Mouse (Mus musculus) kidney, postnatal 0 days (tissue): ENCODE measurements around the gene Gm28635. TPM values are rescaled to one million over a fixed set of nuclear protein-coding genes. Genes with fewer than 3 reads are reported as not detected.

Experiments used
- ATAC-seq: fragments of 200-750 bp; cut with Nextera tagmentation; replicated peaks from 2 replicates; pipeline ENCODE4 v1.8.0; 2017; ENCODE audit warnings: low read depth, moderate number of reproducible peaks, moderate TSS enrichment, moderate library complexity; ENCODE audit not compliant: low FRiP score
- DNase-seq: peaks from one replicate; pipeline ENCODE4 v3.0.0-alpha.2; 2016; ENCODE audit warnings: low spot score
- H3K27ac ChIP-seq: fragments of 300-500 bp; sonication (generic); 2 replicates; pipeline ENCODE4 v1.5.1; 2014; ENCODE audit warnings: mild to moderate bottlenecking
- H3K27me3 ChIP-seq: fragments of 300-500 bp; sonication (generic); 2 replicates; pipeline ENCODE4 v1.6.1; 2014; ENCODE audit warnings: low read length, mixed read lengths; ENCODE audit not compliant: insufficient read depth
- H3K36me3 ChIP-seq: fragments of 300-500 bp; sonication (generic); 2 replicates; pipeline ENCODE4 v1.6.1; 2014; ENCODE audit warnings: low read length, mixed read lengths; ENCODE audit not compliant: insufficient read depth
- H3K4me1 ChIP-seq: fragments of 300-500 bp; sonication (generic); replicated peaks from 2 replicates; pipeline ENCODE4 v1.6.1; 2014; ENCODE audit warnings: antibody characterized with exemption, low read length, mixed read lengths; ENCODE audit not compliant: insufficient read depth
- H3K4me2 ChIP-seq: fragments of 300-500 bp; sonication (generic); 2 replicates; pipeline ENCODE4 v1.6.1; 2014; ENCODE audit warnings: mild to moderate bottlenecking, low read length, moderate library complexity, mixed read lengths
- H3K4me3 ChIP-seq: fragments of 300-500 bp; sonication (generic); replicated peaks from 2 replicates; pipeline ENCODE4 v1.5.1; 2014; ENCODE audit warnings: low read depth, low read length
- H3K9ac ChIP-seq: fragments of 300-500 bp; sonication (generic); 2 replicates; pipeline ENCODE4 v1.6.1; 2014; ENCODE audit warnings: low read depth, low read length
- H3K9me3 ChIP-seq: fragments of 300-500 bp; sonication (generic); replicated peaks from 2 replicates; pipeline ENCODE4 v1.6.1; 2016; ENCODE audit warnings: low read length, inconsistent platforms, mixed read lengths
- CTCF ChIP-seq: IDR thresholded peaks from 2 replicates; pipeline ENCODE4 v1.5.1; 2016; ENCODE audit warnings: antibody characterized with exemption, low read depth, mild to moderate bottlenecking, moderate library complexity
- WGBS: fragments of 180-500 bp; shearing (Covaris S2); extraction: QIAGEN DNeasy Blood & Tissue Kit; methylation state at CpG from one replicate; pipeline ENCODE4 v1.1.7; 2014; 5-methylcytosine and 5-hydroxymethylcytosine counted together
- polyA plus RNA-seq: library from polyadenylated mRNA; unstranded; fragments of >200 nt; fragmentation: Nextera tagmentation; extraction: Ambion mirVana; gene quantifications from 2 replicates; pipeline ENCODE4 v1.2.1, GENCODE M21; 2015

Gm28635 gene
- polyA plus RNA-seq, 1 experiment from 2014 or later = not detected

DNA sequence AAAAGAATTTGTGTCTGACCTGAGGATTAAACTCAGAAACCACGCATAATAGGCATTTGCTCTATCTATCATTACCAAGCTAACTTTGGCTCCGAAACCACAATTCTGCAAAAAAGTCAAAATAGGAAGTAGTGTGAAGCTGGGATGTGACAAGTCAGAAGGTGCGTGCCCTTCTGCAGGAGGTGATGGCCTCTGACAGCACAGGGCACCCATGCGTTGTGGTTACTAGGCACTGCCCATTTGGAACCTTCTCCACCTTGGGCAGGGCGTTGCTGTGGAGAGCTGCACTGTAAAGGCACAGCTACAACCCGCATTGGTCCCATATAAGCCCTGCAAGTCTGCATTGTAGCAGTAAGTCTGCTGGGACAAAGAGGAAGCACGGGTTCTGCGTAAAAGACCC lies 85.0 kb downstream of the Gm28635 start:
- no peak for ATAC-seq
- 0 out of 2 replicates have a peak, but pooled peaks cover 8% of the 10 kb centered on the region for H3K36me3 ChIP-seq
- WGBS = 97% methylated on average over 8 of the region's 8 CpGs

DNA sequence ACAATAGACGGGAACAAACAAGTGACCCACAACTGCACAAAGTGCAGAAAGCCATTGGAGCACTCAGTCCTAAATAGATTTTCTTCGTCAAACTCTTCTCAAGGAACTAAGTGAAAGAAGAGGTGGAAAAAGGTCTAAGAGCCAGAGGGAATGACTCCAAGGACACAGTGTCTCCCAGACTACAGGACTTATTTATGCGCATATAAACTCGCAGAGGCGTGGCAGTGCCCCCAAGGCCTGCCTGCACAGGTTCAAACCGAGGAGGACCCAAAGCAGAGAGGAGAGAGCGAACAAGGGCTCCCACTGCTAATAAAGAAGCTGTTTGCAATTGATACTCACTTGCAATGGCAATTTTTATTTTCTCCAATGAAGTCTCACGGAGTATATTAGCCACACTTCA lies 92.1 kb downstream of the Gm28635 start:
- Histone ChIP-seq H3K9me3 (no peaks in the 10 kb centered on the region), H3K27ac (no peak overlapping the region), H3K4me1 (no peaks in the 10 kb centered on the region), H3K4me3 (no peak overlapping the region), H3K27me3 (no peaks in the 10 kb centered on the region), H3K9ac (no peak overlapping the region), H3K36me3 (peaks cover 4% of the 10 kb centered on the region; the same call in 1 of the 2 replicates), H3K4me2 (no peak overlapping the region)
- 80% methylated on average over 8 of the region's 8 CpGs for WGBS
- no peak for TF ChIP-seq CTCF
- ATAC-seq (no peak), DNase-seq (no peak)

More for the DNA sequence above, 85.0 kb downstream of the Gm28635 start:
- no peak overlapping the region for H3K9ac ChIP-seq
- no peaks in the 10 kb centered on the region for H3K27me3 ChIP-seq
- TF ChIP-seq CTCF = no peak
- no peak overlapping the region for H3K27ac ChIP-seq
- H3K4me1 ChIP-seq = no peaks in the 10 kb centered on the region
- DNase-seq = no peak
- H3K9me3 ChIP-seq = no peaks in the 10 kb centered on the region
- H3K4me2 ChIP-seq = no peak overlapping the region
- H3K4me3 ChIP-seq = no peak overlapping the region

DNA sequence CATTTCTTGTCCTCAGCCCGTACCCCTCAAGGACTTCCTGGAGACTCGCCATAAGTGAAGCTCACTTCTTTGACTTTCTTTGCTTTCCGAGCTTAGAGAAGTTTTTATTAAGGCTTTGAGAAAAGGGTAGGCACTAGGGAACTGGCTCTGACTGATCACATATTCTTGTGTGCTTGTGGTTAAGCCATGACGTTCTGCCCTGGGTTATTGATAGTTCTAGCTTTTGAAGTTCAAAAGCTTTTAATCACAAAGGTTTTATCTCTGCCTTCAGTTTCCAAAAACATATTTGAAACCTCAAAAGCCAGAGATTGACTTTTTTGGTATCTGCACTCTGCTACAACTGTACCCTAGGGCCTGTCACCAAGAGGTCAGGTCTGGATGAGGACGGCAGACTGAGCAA lies 95.6 kb downstream of the Gm28635 start:
- no peak overlapping the region for H3K9ac ChIP-seq
- no peaks in the 10 kb centered on the region for H3K27me3 ChIP-seq
- WGBS = 83% methylated on average over 5 of the region's 5 CpGs
- no peaks in the 10 kb centered on the region for H3K4me1 ChIP-seq
- ATAC-seq (no peak), DNase-seq (no peak)
- no peaks in the 10 kb centered on the region for H3K36me3 ChIP-seq
- TF ChIP-seq CTCF = no peak
- H3K4me2 ChIP-seq = no peak overlapping the region
- H3K27ac ChIP-seq = no peak overlapping the region
- no peak overlapping the region for H3K4me3 ChIP-seq
- H3K9me3 ChIP-seq = no peaks in the 10 kb centered on the region

DNA sequence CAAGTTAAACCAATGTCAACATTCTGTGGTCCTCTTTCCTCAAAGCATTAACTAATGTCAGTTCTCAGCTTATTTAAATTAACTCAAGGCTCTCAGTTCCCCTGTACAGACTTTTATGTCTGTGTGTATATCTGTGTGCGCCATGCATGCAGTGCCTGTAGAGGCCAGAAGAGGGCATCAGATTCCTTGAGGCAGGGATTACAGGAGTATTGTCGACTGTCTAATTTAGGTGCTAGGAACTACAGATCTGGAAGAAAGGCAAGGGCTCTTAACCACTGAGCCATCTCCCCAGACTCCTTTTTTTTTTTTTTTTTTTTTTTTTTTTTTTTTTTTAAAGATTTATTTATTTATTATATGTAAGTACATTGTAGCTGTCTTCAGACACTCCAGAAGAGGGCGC lies 96.6 kb downstream of the Gm28635 start:
- no peaks in the 10 kb centered on the region for H3K27me3 ChIP-seq
- no peak overlapping the region for H3K9ac ChIP-seq
- WGBS = 89% methylated on average over 2 of the region's 3 CpGs
- no peaks in the 10 kb centered on the region for H3K4me1 ChIP-seq
- peak; percentile 48 for TF ChIP-seq CTCF
- ATAC-seq (no peak), DNase-seq (no peak)
- no peak overlapping the region for H3K4me2 ChIP-seq
- no peaks in the 10 kb centered on the region for H3K36me3 ChIP-seq
- H3K27ac ChIP-seq = no peak overlapping the region
- no peaks in the 10 kb centered on the region for H3K9me3 ChIP-seq
- H3K4me3 ChIP-seq = no peak overlapping the region

DNA sequence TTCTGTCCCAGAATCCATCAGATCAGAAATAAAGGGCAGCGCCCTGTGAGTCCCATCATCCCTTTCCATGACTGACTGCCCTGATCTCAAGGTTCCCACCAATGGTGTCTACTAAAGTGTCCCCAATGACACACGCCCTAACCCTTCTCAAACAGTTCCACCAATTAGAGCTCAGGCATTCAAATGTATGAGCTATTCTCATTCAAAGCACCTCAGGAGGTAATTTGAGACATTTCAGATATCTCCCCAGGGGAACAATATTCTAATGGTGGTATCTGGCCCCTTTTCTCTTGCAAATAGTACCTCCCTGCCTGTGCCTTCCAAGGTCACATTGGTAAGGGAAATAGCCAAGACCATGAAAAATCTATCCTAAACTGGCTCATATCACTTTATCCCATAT lies 98.5 kb downstream of the Gm28635 start:
- DNase-seq (no peak), ATAC-seq (no peak)
- 96% methylated on average over 2 of the region's 2 CpGs for WGBS
- Histone ChIP-seq H3K36me3 (no peaks in the 10 kb centered on the region), H3K9ac (no peak overlapping the region), H3K4me1 (no peaks in the 10 kb centered on the region), H3K4me2 (no peak overlapping the region), H3K4me3 (no peak overlapping the region), H3K27me3 (no peaks in the 10 kb centered on the region), H3K27ac (no peak overlapping the region), H3K9me3 (no peaks in the 10 kb centered on the region)
- no peak for TF ChIP-seq CTCF

DNA sequence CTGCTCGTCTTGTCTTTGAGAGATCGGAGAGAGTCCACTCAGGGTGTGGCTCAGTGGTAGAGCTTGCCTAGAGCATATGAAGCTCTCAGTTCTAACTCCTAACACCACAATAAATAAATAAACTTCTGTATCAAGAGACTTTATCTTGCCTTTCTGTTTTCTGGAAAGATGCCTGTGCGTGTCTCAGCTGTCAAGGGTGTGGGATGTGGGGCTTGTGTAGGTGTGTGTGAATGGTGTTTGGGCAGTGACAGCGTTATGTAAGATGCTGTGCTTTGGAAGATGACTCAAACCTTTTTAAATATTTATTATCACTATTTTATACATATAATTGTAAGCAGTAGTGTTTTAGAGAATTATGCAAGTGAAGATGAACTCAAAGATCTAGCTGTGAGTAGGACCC lies 103.7 kb downstream of the Gm28635 start:
- Histone ChIP-seq H3K27ac (no peak overlapping the region), H3K4me1 (no peaks in the 10 kb centered on the region), H3K4me2 (no peak overlapping the region), H3K36me3 (no peaks in the 10 kb centered on the region), H3K4me3 (no peak overlapping the region), H3K27me3 (no peaks in the 10 kb centered on the region), H3K9ac (no peak overlapping the region), H3K9me3 (no peaks in the 10 kb centered on the region)
- no peak for TF ChIP-seq CTCF
- no peak for DNase-seq
- WGBS = 95% methylated on average over 4 of the region's 4 CpGs
- no peak for ATAC-seq

DNA sequence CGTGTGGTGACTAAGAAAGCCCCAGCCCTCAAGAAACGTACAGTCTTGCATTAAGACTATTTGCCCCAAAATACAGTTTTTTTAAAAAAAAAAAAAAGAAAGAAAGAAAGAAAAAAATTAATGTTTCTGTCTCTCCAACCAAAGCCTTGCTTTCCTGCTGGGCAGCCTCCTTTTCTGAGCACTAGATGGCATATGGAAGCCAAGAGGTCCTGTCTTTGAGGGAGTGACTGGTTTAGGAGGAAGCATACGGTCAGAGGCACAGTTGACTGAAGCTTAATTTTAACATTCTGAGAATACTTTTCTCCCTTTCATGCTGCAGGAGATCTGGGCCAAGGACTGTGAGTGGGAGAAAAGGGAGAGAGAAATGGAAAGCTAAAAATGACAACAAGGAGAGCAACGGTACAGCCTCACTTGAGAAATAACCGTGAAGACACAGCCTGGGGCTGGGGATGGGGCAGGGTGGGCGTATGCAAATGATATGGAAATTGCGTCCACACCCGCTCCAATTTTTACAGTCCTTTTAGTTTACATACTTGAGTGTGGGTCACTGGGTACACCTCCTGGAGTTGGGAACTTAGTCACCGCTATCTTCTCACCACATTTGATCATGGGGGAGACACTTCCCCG lies 120.8 kb downstream of the Gm28635 start:
- Histone ChIP-seq H3K4me3 (0 out of 2 replicates have a peak overlapping the region, but pooled peaks have one; percentile 6), H3K27me3 (no peaks in the 10 kb centered on the region), H3K36me3 (no peaks in the 10 kb centered on the region), H3K4me2 (peak overlapping the region; percentile 47), H3K9ac (no peak overlapping the region), H3K4me1 (0 out of 2 replicates have a peak, but pooled peaks cover 4% of the 10 kb centered on the region), H3K27ac (no peak overlapping the region), H3K9me3 (no peaks in the 10 kb centered on the region)
- peak; percentile 66 for DNase-seq
- TF ChIP-seq CTCF = peak; percentile 70
- no peak for ATAC-seq
- 41% methylated on average over 10 of the region's 10 CpGs for WGBS

Other genes with a start within 250 kb of the Gm28635 start
- gene Tfpi, start 201.3 kb downstream of the Gm28635 start, polyA plus RNA-seq = 29.5 and 34.7 TPM in 2 replicates
- gene Ctnnd1, start 27.3 kb downstream of the Gm28635 start, polyA plus RNA-seq = 35.0 and 37.4 TPM in 2 replicates
- 0.09 and 0.18 TPM in 2 replicates for gene Btbd18, start 19.0 kb downstream of the Gm28635 start, polyA plus RNA-seq
- 243 and 244 TPM in 2 replicates for gene Selenoh, start 7.3 kb downstream of the Gm28635 start, polyA plus RNA-seq
- 33.3 and 34.6 TPM in 2 replicates for gene Med19, start 361 bp upstream of the Gm28635 start, polyA plus RNA-seq
- gene Tmx2, start 1.1 kb upstream of the Gm28635 start, polyA plus RNA-seq = 189 and 199 TPM in 2 replicates
- 25.9 and 29.2 TPM in 2 replicates for gene Zdhhc5, start 37.1 kb upstream of the Gm28635 start, polyA plus RNA-seq
- gene Clp1, start 49.3 kb upstream of the Gm28635 start, polyA plus RNA-seq = 24.5 and 26.0 TPM in 2 replicates
- gene Ypel4, start 56.0 kb upstream of the Gm28635 start, polyA plus RNA-seq = 4.1 TPM in 2 replicates
- gene Gm19426, start 65.6 kb upstream of the Gm28635 start, polyA plus RNA-seq = 8.7 and 9.3 TPM in 2 replicates
- gene Serping1, start 97.4 kb upstream of the Gm28635 start, polyA plus RNA-seq = 140 and 156 TPM in 2 replicates
- 30.5 and 33.9 TPM in 2 replicates for gene Ube2l6, start 120.8 kb upstream of the Gm28635 start, polyA plus RNA-seq
- gene Smtnl1, start 144.6 kb upstream of the Gm28635 start, polyA plus RNA-seq = 0.36 and 0.37 TPM in 2 replicates
- 63.6 and 71.1 TPM in 2 replicates for gene Timm10, start 149.0 kb upstream of the Gm28635 start, polyA plus RNA-seq
- 8.3 and 8.5 TPM in 2 replicates for gene Slc43a1, start 160.8 kb upstream of the Gm28635 start, polyA plus RNA-seq
- gene Rtn4rl2, start 208.7 kb upstream of the Gm28635 start, polyA plus RNA-seq = 1.1 and 1.3 TPM in 2 replicates